Mouse (Mus musculus) midbrain, embryonic 12.5 days (tissue): ENCODE results near the gene Pou3f3. TPM values are rescaled to one million over a fixed set of nuclear protein-coding genes. Genes with fewer than 3 reads are reported as not detected.

Source experiments
- ATAC-seq: fragments of 200-750 bp; cut with Nextera tagmentation; 2 replicates; pipeline ENCODE4 v1.8.0; 2017; ENCODE audit warnings: low read depth, moderate TSS enrichment, moderate library complexity; ENCODE audit not compliant: low FRiP score
- H3K27ac ChIP-seq: fragments of 300-500 bp; sonication (generic); replicated peaks from 2 replicates; pipeline ENCODE4 v1.5.1; 2016; ENCODE audit warnings: mild to moderate bottlenecking
- H3K27me3 ChIP-seq: fragments of 300-500 bp; sonication (generic); 2 replicates; pipeline ENCODE4 v1.6.1; 2016; ENCODE audit warnings: mild to moderate bottlenecking
- H3K36me3 ChIP-seq: fragments of 300-500 bp; sonication (generic); 2 replicates; pipeline ENCODE4 v1.6.1; 2016
- H3K4me1 ChIP-seq: fragments of 300-500 bp; sonication (generic); 2 replicates; pipeline ENCODE4 v1.6.1; 2016
- H3K4me2 ChIP-seq: fragments of 300-500 bp; sonication (generic); replicated peaks from 2 replicates; pipeline ENCODE4 v1.6.1; 2016; ENCODE audit warnings: mild to moderate bottlenecking, moderate library complexity
- H3K4me3 ChIP-seq: fragments of 300-500 bp; sonication (generic); 2 replicates; pipeline ENCODE4 v1.5.1; 2016; ENCODE audit warnings: mild to moderate bottlenecking
- H3K9ac ChIP-seq: fragments of 300-500 bp; sonication (generic); replicated peaks from 2 replicates; pipeline ENCODE4 v1.6.1; 2016; ENCODE audit warnings: mild to moderate bottlenecking, moderate library complexity
- H3K9me3 ChIP-seq: fragments of 300-500 bp; sonication (generic); 2 replicates; pipeline ENCODE4 v1.6.1; 2016; ENCODE audit warnings: mild to moderate bottlenecking
- WGBS: fragments of 180-500 bp; shearing (Covaris S2); methylation state at CpG from one replicate; pipeline ENCODE4 v1.1.7; 2016; 5-methylcytosine and 5-hydroxymethylcytosine counted together
- polyA plus RNA-seq: library from polyadenylated mRNA; unstranded; fragments of >200 nt; fragmentation: Nextera tagmentation; extraction: Ambion mirVana; gene quantifications from 2 replicates; pipeline ENCODE4 v1.2.1, GENCODE M21; 2016

Pou3f3 gene
- 36.3 and 37.6 TPM in 2 replicates for polyA plus RNA-seq

- H3K9ac ChIP-seq, result peak within 1 kb of the TSS; percentile 100
- H3K36me3 ChIP-seq, result peaks cover 25% of the 10 kb centered on the region
- peak; percentile 89 for ATAC-seq
- H3K27me3 ChIP-seq, result no peaks in the 10 kb centered on the region
- peak within 1 kb of the TSS; percentile 97 for H3K4me2 ChIP-seq
- WGBS, result 0% methylated on average over 18 of the region's 21 CpGs
- peak within 1 kb of the TSS; percentile 100 for H3K27ac ChIP-seq
- H3K4me3 ChIP-seq, result peak within 1 kb of the TSS; percentile 99
- H3K4me1 ChIP-seq, result no peaks in the 10 kb centered on the region
- no peaks in the 10 kb centered on the region for H3K9me3 ChIP-seq
Observed at GRCm38 (mm10) chr1:42695578-42695915, at the start of gene Pou3f3. Gene Pou3f3 (plus strand): TSS chr1:42695768.

GRCm38 (mm10) chr1:42648366-42648935, 47.1 kb upstream of the Pou3f3 start:
- Histone ChIP-seq H3K9ac (no peak overlapping the region), H3K4me3 (no peak overlapping the region), H3K4me2 (no peak overlapping the region), H3K9me3 (no peaks in the 10 kb centered on the region), H3K36me3 (peaks cover 37% of the 10 kb centered on the region), H3K4me1 (no peaks in the 10 kb centered on the region), H3K27me3 (no peaks in the 10 kb centered on the region), H3K27ac (no peak overlapping the region)
- ATAC-seq, result no peak
- WGBS, result 92% methylated on average over 9 of the region's 9 CpGs

DNA sequence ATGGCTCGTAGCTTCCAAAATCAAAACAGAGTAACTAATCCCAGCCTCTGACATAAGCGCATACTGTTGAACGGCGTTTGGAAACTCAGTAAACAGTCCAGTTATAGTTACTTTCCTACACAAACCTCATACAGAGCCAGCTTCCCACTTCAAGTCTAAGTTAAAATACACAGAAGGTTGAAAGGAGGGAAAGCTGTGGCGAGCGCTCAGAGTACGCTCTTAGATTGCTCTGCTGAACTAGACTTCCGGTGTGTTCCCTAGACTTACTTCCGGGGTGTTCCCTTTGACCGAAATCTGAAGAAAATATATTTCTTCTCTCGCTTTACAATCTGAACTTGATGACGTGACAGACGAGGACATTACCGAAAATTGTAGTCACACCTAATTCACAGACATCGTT, 44.1 kb upstream of the Pou3f3 start:
- peaks cover 26% of the 10 kb centered on the region for H3K36me3 ChIP-seq

DNA sequence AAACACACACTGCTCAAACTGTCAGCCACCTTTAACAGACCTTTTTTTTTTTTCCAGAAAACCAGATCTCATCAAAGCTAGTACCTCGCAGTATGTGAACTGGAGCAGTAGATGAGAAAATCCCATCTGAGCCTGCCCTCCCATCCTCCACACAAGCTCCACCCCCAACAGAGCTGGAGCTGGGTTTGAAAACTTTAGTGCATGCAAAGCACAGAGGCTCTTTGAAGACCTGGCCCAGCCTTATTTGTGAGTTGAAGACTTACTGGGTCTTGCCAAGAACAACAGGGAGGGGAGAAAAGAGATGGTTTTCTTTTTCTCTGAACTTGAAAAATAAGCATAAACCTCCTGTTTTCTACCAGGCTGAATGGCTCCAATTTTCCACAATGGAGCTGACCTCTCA, 28.0 kb upstream of the Pou3f3 start:
- H3K27me3 ChIP-seq, result no peaks in the 10 kb centered on the region
- H3K27ac ChIP-seq, result no peak overlapping the region
- H3K36me3 ChIP-seq, result peaks cover 47% of the 10 kb centered on the region

More for the DNA sequence above, 44.1 kb upstream of the Pou3f3 start:
- ATAC-seq, result no peak
- no peaks in the 10 kb centered on the region for H3K9me3 ChIP-seq
- no peaks in the 10 kb centered on the region for H3K4me1 ChIP-seq
- H3K27ac ChIP-seq, result no peak overlapping the region
- WGBS, result 94% methylated on average over 15 of the region's 15 CpGs
- no peak overlapping the region for H3K4me3 ChIP-seq
- no peak overlapping the region for H3K4me2 ChIP-seq
- no peaks in the 10 kb centered on the region for H3K27me3 ChIP-seq
- H3K9ac ChIP-seq, result no peak overlapping the region

GRCm38 (mm10) chr1:42680673-42681072, 14.9 kb upstream of the Pou3f3 start:
- ATAC-seq, result no peak
- Histone ChIP-seq H3K4me1 (peaks cover 61% of the 10 kb centered on the region), H3K9ac (no peak overlapping the region), H3K4me3 (no peak overlapping the region), H3K4me2 (no peak overlapping the region), H3K27me3 (no peaks in the 10 kb centered on the region), H3K9me3 (no peaks in the 10 kb centered on the region), H3K36me3 (peaks cover 6% of the 10 kb centered on the region; the same call in 1 of the 2 replicates), H3K27ac (no peak overlapping the region)
- WGBS, result 68% methylated on average over 3 of the region's 3 CpGs

More for the DNA sequence above, 28.0 kb upstream of the Pou3f3 start:
- no peak for ATAC-seq
- Histone ChIP-seq H3K4me1 (no peaks in the 10 kb centered on the region), H3K9me3 (no peaks in the 10 kb centered on the region), H3K4me3 (no peak overlapping the region), H3K9ac (no peak overlapping the region), H3K4me2 (no peak overlapping the region)
- whole genome bisulfite sequencing, result 71% methylated on average over 1 of the region's 1 CpGs

DNA sequence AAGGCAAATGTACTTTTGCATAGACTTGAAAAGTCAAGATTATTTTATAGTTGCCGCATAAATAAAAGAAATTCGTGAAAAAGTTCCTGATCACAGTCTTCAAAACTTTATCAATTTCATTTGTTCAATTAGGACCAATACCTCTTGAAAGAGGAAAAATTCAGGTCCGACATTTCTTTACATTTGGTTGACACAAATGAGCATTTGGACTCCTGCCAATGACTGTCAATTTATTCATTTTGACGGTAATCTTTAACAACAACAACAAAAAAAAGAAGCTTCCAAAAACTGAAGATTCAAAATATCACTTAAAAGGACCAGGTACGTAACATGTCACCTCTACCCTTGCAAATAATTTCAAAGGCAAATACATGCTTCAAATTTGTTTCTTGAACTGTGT, 13.8 kb upstream of the Pou3f3 start:
- no peak for ATAC-seq
- Histone ChIP-seq H3K4me3 (no peak overlapping the region), H3K9ac (no peak overlapping the region), H3K27me3 (no peaks in the 10 kb centered on the region), H3K27ac (no peak overlapping the region), H3K9me3 (no peaks in the 10 kb centered on the region), H3K4me2 (no peak overlapping the region), H3K4me1 (peaks cover 62% of the 10 kb centered on the region), H3K36me3 (peaks cover under 1% of the 10 kb centered on the region; the same call in 1 of the 2 replicates)
- WGBS, result 68% methylated on average over 5 of the region's 5 CpGs

DNA sequence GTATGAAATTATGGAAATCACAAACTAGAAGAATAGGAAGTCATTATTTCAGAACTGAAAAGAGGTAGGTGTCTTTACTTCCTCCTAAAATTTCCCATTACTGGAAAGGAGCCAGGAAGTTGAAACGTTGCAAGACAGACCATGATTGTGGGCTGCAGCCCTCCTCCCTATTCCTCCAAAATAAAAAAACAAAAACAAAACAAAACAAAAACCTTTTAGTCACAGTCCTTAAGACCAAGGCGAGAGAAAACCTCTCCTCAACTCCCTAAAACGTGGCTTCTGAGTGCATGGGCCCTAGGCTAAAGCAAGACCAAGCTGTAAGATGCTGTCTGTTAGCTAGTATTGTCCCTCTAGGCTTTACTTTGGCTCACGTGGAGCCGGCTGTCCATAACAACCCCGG, 11.7 kb upstream of the Pou3f3 start:
- Histone ChIP-seq H3K4me2 (peak overlapping the region; percentile 97), H3K9ac (peak overlapping the region; percentile 89), H3K36me3 (no peaks in the 10 kb centered on the region), H3K4me1 (peaks cover 63% of the 10 kb centered on the region), H3K4me3 (peak overlapping the region; percentile 99), H3K27me3 (no peaks in the 10 kb centered on the region), H3K27ac (peak overlapping the region; percentile 100), H3K9me3 (no peaks in the 10 kb centered on the region)
- peak; percentile 2; the same call in 1 of the 2 replicates for ATAC-seq
- 3% methylated on average over 6 of the region's 6 CpGs for WGBS

GRCm38 (mm10) chr1:42684345-42684744, 11.2 kb upstream of the Pou3f3 start:
- under 1% methylated on average over 27 of the region's 27 CpGs for WGBS
- no peaks in the 10 kb centered on the region for H3K27me3 ChIP-seq
- H3K4me1 ChIP-seq, result peaks cover 65% of the 10 kb centered on the region
- peak overlapping the region; percentile 100 for H3K27ac ChIP-seq
- no peaks in the 10 kb centered on the region for H3K36me3 ChIP-seq
- peak; percentile 61 for ATAC-seq
- peak overlapping the region; percentile 97 for H3K4me2 ChIP-seq
- peak overlapping the region; percentile 99 for H3K4me3 ChIP-seq
- peak overlapping the region; percentile 89 for H3K9ac ChIP-seq
- no peaks in the 10 kb centered on the region for H3K9me3 ChIP-seq

- peak overlapping the region; percentile 97 for H3K4me2 ChIP-seq
- H3K4me1 ChIP-seq, result peaks cover 65% of the 10 kb centered on the region
- peak overlapping the region; percentile 99 for H3K4me3 ChIP-seq
- peak overlapping the region; percentile 89 for H3K9ac ChIP-seq
- ATAC-seq, result peak; percentile 58
- no peaks in the 10 kb centered on the region for H3K9me3 ChIP-seq
- no peaks in the 10 kb centered on the region for H3K36me3 ChIP-seq
- H3K27me3 ChIP-seq, result no peaks in the 10 kb centered on the region
- WGBS, result 2% methylated on average over 20 of the region's 21 CpGs
- peak overlapping the region; percentile 100 for H3K27ac ChIP-seq
Observed at GRCm38 (mm10) chr1:42684783-42685182, 10.8 kb upstream of the Pou3f3 start.

DNA sequence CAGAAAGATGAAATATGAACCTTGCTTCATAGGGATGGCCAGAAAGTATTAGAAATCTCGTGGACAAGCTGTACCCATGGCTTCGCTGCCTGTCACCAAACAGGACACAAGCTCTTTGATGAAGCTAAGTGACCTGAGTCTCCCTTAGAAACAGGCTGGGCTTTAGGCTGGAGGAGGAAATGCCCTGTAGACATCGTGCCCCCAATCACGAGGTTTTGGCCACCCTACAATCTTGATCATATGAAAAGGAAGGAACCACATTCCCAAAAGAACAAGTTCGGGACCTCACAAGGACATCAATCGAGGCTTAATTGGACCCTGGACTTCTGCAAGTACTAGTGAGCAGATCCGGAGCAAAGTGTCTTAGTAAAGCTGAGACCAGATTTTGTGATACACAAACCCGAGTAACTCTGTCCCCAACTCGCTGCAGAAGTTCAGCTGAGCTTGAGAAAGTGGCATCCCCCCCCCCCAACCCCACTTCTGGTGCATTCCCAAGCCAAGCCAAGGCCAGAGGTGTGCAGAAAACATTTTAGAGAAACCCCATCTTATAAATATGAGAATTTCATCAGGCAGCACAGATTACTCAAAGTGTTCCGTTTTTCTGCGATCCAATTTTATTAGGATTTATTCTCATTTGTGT, 10.1 kb upstream of the Pou3f3 start:
- Histone ChIP-seq H3K9ac (peak overlapping the region; percentile 89), H3K27ac (peak overlapping the region; percentile 100), H3K36me3 (no peaks in the 10 kb centered on the region), H3K27me3 (no peaks in the 10 kb centered on the region), H3K4me2 (peak overlapping the region; percentile 97), H3K4me3 (peak overlapping the region; percentile 99), H3K9me3 (no peaks in the 10 kb centered on the region), H3K4me1 (peaks cover 63% of the 10 kb centered on the region)
- no peak for ATAC-seq
- WGBS, result 1% methylated on average over 11 of the region's 11 CpGs

DNA sequence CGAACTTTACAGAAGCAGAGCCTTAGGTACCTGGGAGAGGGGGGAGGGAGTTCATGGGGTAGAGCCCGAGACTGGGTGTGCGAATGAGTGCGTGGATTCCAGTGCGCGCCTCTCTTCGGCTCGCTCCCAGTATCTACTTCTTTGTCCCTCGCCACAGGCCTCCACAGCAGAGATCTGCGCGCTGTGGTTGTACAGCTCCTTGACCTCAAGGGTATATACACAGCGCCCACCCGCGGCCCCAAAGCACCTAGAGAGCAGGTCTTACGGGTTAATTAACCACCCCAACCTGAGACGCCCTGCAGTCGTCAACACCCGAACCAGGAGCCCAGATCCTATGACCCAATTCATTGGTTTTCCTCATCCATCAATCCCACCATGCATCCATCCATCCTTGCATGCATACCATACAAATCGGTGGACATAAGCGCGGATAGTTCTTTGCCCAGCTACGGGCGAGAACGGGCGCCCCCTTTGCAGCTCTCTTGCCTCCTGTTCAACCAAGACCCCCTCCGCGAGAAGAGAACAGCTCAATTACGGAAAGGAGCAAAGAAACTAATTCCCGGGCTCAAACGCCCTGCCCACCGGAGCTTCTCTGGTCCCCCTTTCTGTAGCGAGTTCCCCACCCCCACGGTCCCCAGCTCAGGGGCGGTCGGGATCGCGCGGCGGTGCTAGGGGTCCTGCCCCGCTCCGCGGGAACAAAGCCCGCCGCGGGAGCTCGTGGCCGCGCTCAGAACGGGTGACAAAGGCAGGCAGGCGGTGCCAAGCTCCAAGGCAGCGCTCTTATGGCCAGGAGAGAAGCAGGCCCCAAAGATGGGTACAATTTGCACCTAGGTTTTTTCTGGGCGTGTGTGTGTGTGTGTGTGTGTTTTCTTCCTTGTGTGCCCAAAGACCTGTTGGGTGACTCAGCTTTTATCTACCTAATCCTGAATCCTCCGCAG, 9.1 kb upstream of the Pou3f3 start:
- under 1% methylated on average over 53 of the region's 53 CpGs for WGBS

GRCm38 (mm10) chr1:42687271-42687670, 8.3 kb upstream of the Pou3f3 start:
- peak overlapping the region; percentile 99 for H3K4me3 ChIP-seq
- ATAC-seq, result no peak
- peak overlapping the region; percentile 100 for H3K27ac ChIP-seq
- H3K9ac ChIP-seq, result peak overlapping the region; percentile 89
- H3K27me3 ChIP-seq, result no peaks in the 10 kb centered on the region
- peak overlapping the region; percentile 97 for H3K4me2 ChIP-seq
- H3K9me3 ChIP-seq, result no peaks in the 10 kb centered on the region
- peaks cover 60% of the 10 kb centered on the region for H3K4me1 ChIP-seq
- H3K36me3 ChIP-seq, result no peaks in the 10 kb centered on the region
- WGBS, result under 1% methylated on average over 12 of the region's 12 CpGs

More for the DNA sequence above, 9.1 kb upstream of the Pou3f3 start:
- Histone ChIP-seq H3K4me1 (peaks cover 60% of the 10 kb centered on the region), H3K9ac (peak overlapping the region; percentile 89), H3K4me2 (peak overlapping the region; percentile 97), H3K36me3 (no peaks in the 10 kb centered on the region), H3K27ac (peak overlapping the region; percentile 100), H3K9me3 (no peaks in the 10 kb centered on the region), H3K27me3 (no peaks in the 10 kb centered on the region), H3K4me3 (peak overlapping the region; percentile 99)
- peak; percentile 70 for ATAC-seq
